Mouse (Mus musculus) layer of hippocampus, postnatal 36 days (tissue): ENCODE measurements around the gene Kcnab1. TPM values are rescaled to one million over a fixed set of nuclear protein-coding genes. Genes with fewer than 3 reads are reported as not detected.

Experiments used
- DNase-seq, 2 experiments: peaks; one replicate each; pipeline ENCODE4 v3.0.0; 2022
- total RNA-seq, 2 experiments: library from RNA; stranded (reverse); gene quantifications; 2 replicates each; pipeline ENCODE4 v1.2.3; 2021

The Kcnab1 gene
- total RNA-seq, 2 experiments from 2014 or later: 148 to 155 TPM

- DNase-seq: no peak
These were observed 208.8 kb downstream of the Kcnab1 start for GRCm38 (mm10) chr3:65317876-65318537.

GRCm38 (mm10) chr3:65319248-65320008 lies 210.2 kb downstream of the Kcnab1 start:
- no peak for DNase-seq

- DNase-seq: no peak
These were observed 211.8 kb downstream of the Kcnab1 start for GRCm38 (mm10) chr3:65320990-65321389.

- DNase-seq: peak; percentile 37 to 59
These were observed 213.0 kb downstream of the Kcnab1 start for GRCm38 (mm10) chr3:65321981-65322779.

GRCm38 (mm10) chr3:65325254-65325653 lies 216.1 kb downstream of the Kcnab1 start:
- no peak for DNase-seq

- DNase-seq: no peak
These were observed 219.6 kb downstream of the Kcnab1 start for GRCm38 (mm10) chr3:65328814-65329213.

- no peak for DNase-seq
These were observed 228.8 kb downstream of the Kcnab1 start for GRCm38 (mm10) chr3:65337835-65338464.

- DNase-seq: no peak
These were observed 231.2 kb downstream of the Kcnab1 start for GRCm38 (mm10) chr3:65340173-65340951.

GRCm38 (mm10) chr3:65346176-65346575 lies 237.0 kb downstream of the Kcnab1 start:
- DNase-seq: no peak

GRCm38 (mm10) chr3:65352278-65353127 lies 243.3 kb downstream of the Kcnab1 start:
- no peak for DNase-seq

- no peak for DNase-seq
These were observed 244.3 kb downstream of the Kcnab1 start for GRCm38 (mm10) chr3:65353263-65354037.

- no peak for DNase-seq
These were observed 246.3 kb downstream of the Kcnab1 start for GRCm38 (mm10) chr3:65355479-65355878.

- no peak for DNase-seq
These were observed 249.1 kb downstream of the Kcnab1 start for GRCm38 (mm10) chr3:65358275-65358674.

GRCm38 (mm10) chr3:65358841-65359240 lies 249.7 kb downstream of the Kcnab1 start:
- DNase-seq: no peak

- no peak for DNase-seq
These were observed 251.2 kb downstream of the Kcnab1 start for GRCm38 (mm10) chr3:65360163-65360969.

GRCm38 (mm10) chr3:65363438-65363837 lies 254.3 kb downstream of the Kcnab1 start:
- DNase-seq: peak in 1 of 2 experiments; percentile 19

GRCm38 (mm10) chr3:65365184-65365583 lies 256.0 kb downstream of the Kcnab1 start:
- DNase-seq: no peak

- DNase-seq: no peak
These were observed 256.9 kb downstream of the Kcnab1 start for GRCm38 (mm10) chr3:65365921-65366710.
